Mouse (Mus musculus): ENCODE measurements around the gene Tmem115. TPM values are rescaled to one million over a fixed set of nuclear protein-coding genes. Genes with fewer than 3 reads are reported as not detected.

Gene Tmem115
- total RNA-seq (2014; rRNA removed) (10.9 and 14.0 TPM in 2 replicates), polyA plus RNA-seq (2012; rRNA removed) (40.2 and 47.3 TPM in 2 replicates)

GRCm38 (mm10) chr9:107533791-107534407, at the start of gene Tmem115:
Tmem115 (plus strand) TSS chr9:107533945.
- DNase-seq (ENCODE audit: extremely low read depth, low read depth, low spot score) = peak; percentile 99
- H3K4me3 ChIP-seq (ENCODE audit: insufficient read depth, low read depth, low read length) = peak within 1 kb of the TSS; percentile 93
- H3K36me3 ChIP-seq (ENCODE audit: control insufficient read depth, insufficient read depth, low read length) = no peaks in the 10 kb centered on the region; the same call in 1 of the 2 replicates
- WGBS = under 1% methylated on average over 48 of the region's 48 CpGs
- H3K9ac ChIP-seq (ENCODE audit: low read depth, low read length) = peak within 1 kb of the TSS; percentile 93
- H3K27ac ChIP-seq (replicated peaks; ENCODE audit: insufficient read depth, low read depth, low read length) = peak within 1 kb of the TSS; percentile 84
- H3K27me3 ChIP-seq (ENCODE audit: control insufficient read depth, insufficient read depth, low read length) = no peaks in the 10 kb centered on the region
- peaks cover 16% of the 10 kb centered on the region for H3K4me1 ChIP-seq (ENCODE audit: control insufficient read depth, insufficient read depth, low read length)
- peaks cover 28% of the 10 kb centered on the region; the same call in 1 of the 2 replicates for H3K79me2 ChIP-seq (ENCODE audit: control insufficient read depth, insufficient read depth, low read length)
- TF ChIP-seq POLR2A (IDR thresholded peaks at IDR 0.05; ENCODE audit: extremely low read depth, insufficient read depth, low read length) (peak; percentile 78), CTCF (IDR thresholded peaks at IDR 0.05; ENCODE audit: low read depth, low read length) (0 out of 2 replicates have a peak, but pooled peaks have one; percentile 8)

- Histone ChIP-seq H3K36me3 (ENCODE audit: control insufficient read depth, insufficient read depth, low read length) (no peaks in the 10 kb centered on the region), H3K79me2 (ENCODE audit: control insufficient read depth, insufficient read depth, low read length) (no peaks in the 10 kb centered on the region), H3K9ac (ENCODE audit: low read depth, low read length) (no peak overlapping the region), H3K27ac (replicated peaks; ENCODE audit: insufficient read depth, low read depth, low read length) (no peak overlapping the region), H3K4me1 (ENCODE audit: control insufficient read depth, insufficient read depth, low read length) (no peaks in the 10 kb centered on the region), H3K4me3 (ENCODE audit: insufficient read depth, low read depth, low read length) (no peak overlapping the region), H3K27me3 (ENCODE audit: control insufficient read depth, insufficient read depth, low read length) (no peaks in the 10 kb centered on the region)
- WGBS = 81% methylated on average over 17 of the region's 17 CpGs
- TF ChIP-seq POLR2A (IDR thresholded peaks at IDR 0.05; ENCODE audit: extremely low read depth, insufficient read depth, low read length) = no peak
- TF ChIP-seq CTCF (IDR thresholded peaks at IDR 0.05; ENCODE audit: low read depth, low read length) = no peak
- no peak for DNase-seq (ENCODE audit: extremely low read depth, low read depth, low spot score)
These were observed 49.4 kb upstream of the Tmem115 start for GRCm38 (mm10) chr9:107484302-107484701.

GRCm38 (mm10) chr9:107484766-107485165, 49.0 kb upstream of the Tmem115 start:
- DNase-seq (ENCODE audit: extremely low read depth, low read depth, low spot score) = no peak
- Histone ChIP-seq H3K27ac (replicated peaks; ENCODE audit: insufficient read depth, low read depth, low read length) (no peak overlapping the region), H3K79me2 (ENCODE audit: control insufficient read depth, insufficient read depth, low read length) (no peaks in the 10 kb centered on the region), H3K27me3 (ENCODE audit: control insufficient read depth, insufficient read depth, low read length) (no peaks in the 10 kb centered on the region), H3K4me3 (ENCODE audit: insufficient read depth, low read depth, low read length) (no peak overlapping the region), H3K36me3 (ENCODE audit: control insufficient read depth, insufficient read depth, low read length) (no peaks in the 10 kb centered on the region), H3K4me1 (ENCODE audit: control insufficient read depth, insufficient read depth, low read length) (no peaks in the 10 kb centered on the region), H3K9ac (ENCODE audit: low read depth, low read length) (no peak overlapping the region)
- TF ChIP-seq POLR2A (IDR thresholded peaks at IDR 0.05; ENCODE audit: extremely low read depth, insufficient read depth, low read length) = no peak
- no peak for TF ChIP-seq CTCF (IDR thresholded peaks at IDR 0.05; ENCODE audit: low read depth, low read length)
- 82% methylated on average over 6 of the region's 6 CpGs for WGBS

- Histone ChIP-seq H3K4me3 (ENCODE audit: insufficient read depth, low read depth, low read length) (no peak overlapping the region), H3K9ac (ENCODE audit: low read depth, low read length) (no peak overlapping the region), H3K27ac (replicated peaks; ENCODE audit: insufficient read depth, low read depth, low read length) (no peak overlapping the region), H3K79me2 (ENCODE audit: control insufficient read depth, insufficient read depth, low read length) (no peaks in the 10 kb centered on the region), H3K27me3 (ENCODE audit: control insufficient read depth, insufficient read depth, low read length) (no peaks in the 10 kb centered on the region), H3K36me3 (ENCODE audit: control insufficient read depth, insufficient read depth, low read length) (no peaks in the 10 kb centered on the region), H3K4me1 (ENCODE audit: control insufficient read depth, insufficient read depth, low read length) (no peaks in the 10 kb centered on the region)
- TF ChIP-seq POLR2A (IDR thresholded peaks at IDR 0.05; ENCODE audit: extremely low read depth, insufficient read depth, low read length) (no peak), CTCF (IDR thresholded peaks at IDR 0.05; ENCODE audit: low read depth, low read length) (no peak)
- WGBS = 75% methylated on average over 10 of the region's 10 CpGs
- no peak for DNase-seq (ENCODE audit: extremely low read depth, low read depth, low spot score)
These were observed 47.7 kb upstream of the Tmem115 start for GRCm38 (mm10) chr9:107486086-107486485.

- TF ChIP-seq POLR2A (IDR thresholded peaks at IDR 0.05; ENCODE audit: extremely low read depth, insufficient read depth, low read length) = no peak
- no peak for TF ChIP-seq CTCF (IDR thresholded peaks at IDR 0.05; ENCODE audit: low read depth, low read length)
- H3K4me1 ChIP-seq (ENCODE audit: control insufficient read depth, insufficient read depth, low read length) = no peaks in the 10 kb centered on the region
- H3K36me3 ChIP-seq (ENCODE audit: control insufficient read depth, insufficient read depth, low read length) = no peaks in the 10 kb centered on the region
- no peak overlapping the region for H3K4me3 ChIP-seq (ENCODE audit: insufficient read depth, low read depth, low read length)
- no peaks in the 10 kb centered on the region for H3K27me3 ChIP-seq (ENCODE audit: control insufficient read depth, insufficient read depth, low read length)
- no peak overlapping the region for H3K9ac ChIP-seq (ENCODE audit: low read depth, low read length)
- no peak overlapping the region for H3K27ac ChIP-seq (replicated peaks; ENCODE audit: insufficient read depth, low read depth, low read length)
- 57% methylated on average over 6 of the region's 6 CpGs for WGBS
- H3K79me2 ChIP-seq (ENCODE audit: control insufficient read depth, insufficient read depth, low read length) = no peaks in the 10 kb centered on the region
- DNase-seq (ENCODE audit: extremely low read depth, low read depth, low spot score) = peak; percentile 28
These were observed 47.1 kb upstream of the Tmem115 start for GRCm38 (mm10) chr9:107486507-107487225.

Data from liver, adult 2 months (tissue).